Mouse (Mus musculus): ENCODE data around the gene Tango2. TPM values are rescaled to one million over a fixed set of nuclear protein-coding genes. Genes with fewer than 3 reads are reported as not detected.
A peak's percentile ranks its signal among the peaks of the same experiment; 100 is the strongest.

The Tango2 gene
- polyA plus RNA-seq, 1 experiment from 2014 or later = 28.2 TPM

DNA sequence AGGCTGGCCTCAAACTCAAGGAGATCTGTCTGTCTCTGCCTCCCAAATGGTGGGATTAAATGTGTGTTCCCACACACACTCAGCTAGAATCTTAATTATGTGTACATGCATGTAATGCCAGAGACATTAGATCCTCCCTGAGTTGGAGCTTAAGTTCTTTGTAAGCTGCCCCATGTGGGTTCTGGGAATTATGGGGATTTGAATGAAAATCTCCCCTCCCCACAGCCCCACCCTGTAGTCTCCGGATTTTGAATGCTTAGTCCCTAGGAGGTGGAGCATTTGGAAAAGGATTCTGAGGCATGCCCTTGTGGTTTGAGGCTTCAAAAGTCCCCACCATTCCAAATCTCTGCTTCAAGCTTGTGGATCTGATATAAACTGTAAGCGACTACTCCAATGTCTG, 72.7 kb downstream of the Tango2 start:
- H3K27me3 ChIP-seq (replicated peaks; ENCODE audit: control insufficient read depth, insufficient read depth, low read length) = no peaks in the 10 kb centered on the region
- H3K36me3 ChIP-seq (ENCODE audit: control insufficient read depth, insufficient read depth, low read length) = peaks cover 94% of the 10 kb centered on the region
- H3K9ac ChIP-seq (ENCODE audit: low read depth, low read length) = no peak overlapping the region
- no peak overlapping the region for H3K4me2 ChIP-seq (ENCODE audit: low read depth, low read length)
- H3K9me3 ChIP-seq (ENCODE audit: control insufficient read depth, low read length) = no peaks in the 10 kb centered on the region
- ATAC-seq (ENCODE audit: low read depth) (no peak), DNase-seq (ENCODE audit: low spot score) (no peak)
- H3K4me1 ChIP-seq (ENCODE audit: control insufficient read depth, insufficient read depth, low read length) = no peaks in the 10 kb centered on the region
- 72% methylated on average over 2 of the region's 2 CpGs for WGBS
- no peak overlapping the region for H3K27ac ChIP-seq (replicated peaks; ENCODE audit: low read depth, low read length)
- H3K4me3 ChIP-seq (ENCODE audit: low read depth, low read length) = no peak overlapping the region

DNA sequence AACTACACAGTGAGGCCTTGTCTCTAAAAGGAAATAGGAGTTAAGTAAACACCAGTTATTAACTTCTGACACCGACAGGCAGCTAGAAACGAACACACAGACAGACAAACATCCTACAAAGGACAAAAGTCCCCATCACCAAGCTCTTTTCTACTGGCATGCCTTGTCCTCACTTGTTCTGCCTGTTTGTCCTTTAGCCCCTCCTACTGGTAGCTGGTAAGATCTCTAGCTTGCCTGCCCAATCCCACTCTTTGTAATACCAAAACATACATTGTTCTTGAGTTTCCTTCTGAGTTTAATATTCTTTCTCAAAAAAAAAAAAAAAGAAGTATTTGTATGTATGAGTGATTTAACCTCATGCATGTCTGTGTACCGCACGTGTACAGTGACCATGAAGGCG, 79.7 kb downstream of the Tango2 start:
- Histone ChIP-seq H3K36me3 (ENCODE audit: control insufficient read depth, insufficient read depth, low read length) (peaks cover 94% of the 10 kb centered on the region), H3K27me3 (replicated peaks; ENCODE audit: control insufficient read depth, insufficient read depth, low read length) (no peaks in the 10 kb centered on the region), H3K4me3 (ENCODE audit: low read depth, low read length) (no peak overlapping the region), H3K9ac (ENCODE audit: low read depth, low read length) (no peak overlapping the region), H3K9me3 (ENCODE audit: control insufficient read depth, low read length) (no peaks in the 10 kb centered on the region), H3K4me2 (ENCODE audit: low read depth, low read length) (no peak overlapping the region), H3K27ac (replicated peaks; ENCODE audit: low read depth, low read length) (no peak overlapping the region), H3K4me1 (ENCODE audit: control insufficient read depth, insufficient read depth, low read length) (no peaks in the 10 kb centered on the region)
- ATAC-seq (ENCODE audit: low read depth) = no peak
- WGBS = 92% methylated on average over 5 of the region's 5 CpGs
- no peak for DNase-seq (ENCODE audit: low spot score)

DNA sequence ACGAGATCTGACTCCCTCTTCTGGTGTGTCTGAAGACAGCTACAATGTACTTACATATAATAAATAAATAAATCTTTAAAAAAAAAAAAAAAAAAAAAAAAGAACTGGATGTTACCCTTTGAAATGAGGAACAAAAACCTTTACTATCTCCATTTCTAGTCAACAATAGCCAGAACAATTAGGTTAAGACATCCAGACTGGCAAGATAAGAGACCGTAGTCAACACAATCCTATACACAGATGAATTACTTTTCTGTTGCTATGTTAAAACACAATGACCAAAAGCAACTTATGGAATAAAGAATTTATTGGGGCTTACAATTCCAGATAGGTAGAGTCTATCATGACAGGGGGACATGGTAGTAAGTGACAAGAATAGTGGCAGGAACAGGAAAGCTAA, 82.9 kb downstream of the Tango2 start:
- Histone ChIP-seq H3K4me2 (ENCODE audit: low read depth, low read length) (no peak overlapping the region), H3K9me3 (ENCODE audit: control insufficient read depth, low read length) (no peaks in the 10 kb centered on the region), H3K27ac (replicated peaks; ENCODE audit: low read depth, low read length) (no peak overlapping the region), H3K4me3 (ENCODE audit: low read depth, low read length) (no peak overlapping the region), H3K9ac (ENCODE audit: low read depth, low read length) (no peak overlapping the region), H3K36me3 (ENCODE audit: control insufficient read depth, insufficient read depth, low read length) (peaks cover 93% of the 10 kb centered on the region), H3K4me1 (ENCODE audit: control insufficient read depth, insufficient read depth, low read length) (no peaks in the 10 kb centered on the region), H3K27me3 (replicated peaks; ENCODE audit: control insufficient read depth, insufficient read depth, low read length) (no peaks in the 10 kb centered on the region)
- 81% methylated on average over 2 of the region's 2 CpGs for WGBS
- ATAC-seq (ENCODE audit: low read depth) (no peak), DNase-seq (ENCODE audit: low spot score) (no peak)

DNA sequence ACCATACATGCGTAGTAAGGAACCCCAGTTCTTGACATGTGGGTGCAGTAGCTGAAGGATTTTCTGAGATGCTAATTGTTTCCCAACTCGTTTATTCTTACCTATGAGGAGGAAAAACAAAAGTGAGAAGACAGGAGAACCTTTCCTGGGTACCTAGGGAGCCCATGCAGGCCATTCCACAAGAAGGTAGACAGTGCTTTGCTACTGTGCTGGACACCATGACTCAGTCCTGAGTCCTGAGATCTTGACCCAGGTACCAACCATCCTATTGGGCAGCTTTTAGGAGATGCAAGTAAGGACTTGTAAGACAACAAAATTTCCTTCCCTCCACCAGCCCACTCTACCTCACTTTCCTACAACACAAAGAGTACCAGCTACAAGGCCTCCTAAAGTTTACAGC, 89.7 kb downstream of the Tango2 start, which contains the start of gene Gm49776:
Gene Gm49776, minus strand, starts transcription at position 101 of the 400 bp plus-strand sequence.
- DNase-seq (ENCODE audit: low spot score) (no peak), ATAC-seq (ENCODE audit: low read depth) (no peak)
- H3K9me3 ChIP-seq (ENCODE audit: control insufficient read depth, low read length) = no peaks in the 10 kb centered on the region
- no peaks in the 10 kb centered on the region for H3K27me3 ChIP-seq (replicated peaks; ENCODE audit: control insufficient read depth, insufficient read depth, low read length)
- H3K4me2 ChIP-seq (ENCODE audit: low read depth, low read length) = no peak within 1 kb of the TSS
- H3K4me1 ChIP-seq (ENCODE audit: control insufficient read depth, insufficient read depth, low read length) = no peaks in the 10 kb centered on the region
- H3K36me3 ChIP-seq (ENCODE audit: control insufficient read depth, insufficient read depth, low read length) = peaks cover 96% of the 10 kb centered on the region
- H3K9ac ChIP-seq (ENCODE audit: low read depth, low read length) = no peak within 1 kb of the TSS
- H3K27ac ChIP-seq (replicated peaks; ENCODE audit: low read depth, low read length) = no peak within 1 kb of the TSS
- 98% methylated on average over 2 of the region's 2 CpGs for WGBS
- no peak within 1 kb of the TSS for H3K4me3 ChIP-seq (ENCODE audit: low read depth, low read length)

DNA sequence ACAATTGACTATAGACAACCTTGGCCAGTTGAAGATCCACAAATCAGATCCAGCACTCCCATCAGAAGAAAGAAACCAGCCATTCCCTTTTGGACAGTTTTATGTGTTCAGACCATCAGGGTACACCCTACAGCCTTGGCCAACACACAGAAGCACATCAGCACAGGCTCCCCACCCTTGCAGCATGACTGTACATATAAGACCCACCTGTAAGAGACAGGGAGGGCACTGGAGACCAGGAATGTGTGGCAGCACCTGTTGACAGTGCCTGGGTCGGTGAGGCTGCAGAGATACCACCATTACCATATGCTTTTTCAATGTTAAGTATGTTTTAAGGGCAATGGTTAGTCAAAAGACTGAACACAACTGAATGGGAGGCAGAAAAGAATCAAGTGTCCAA, 94.0 kb downstream of the Tango2 start:
- H3K27ac ChIP-seq (replicated peaks; ENCODE audit: low read depth, low read length) = no peak overlapping the region
- peaks cover 85% of the 10 kb centered on the region for H3K36me3 ChIP-seq (ENCODE audit: control insufficient read depth, insufficient read depth, low read length)
- no peak overlapping the region for H3K4me3 ChIP-seq (ENCODE audit: low read depth, low read length)
- H3K4me1 ChIP-seq (ENCODE audit: control insufficient read depth, insufficient read depth, low read length) = peaks cover 16% of the 10 kb centered on the region
- no peaks in the 10 kb centered on the region for H3K27me3 ChIP-seq (replicated peaks; ENCODE audit: control insufficient read depth, insufficient read depth, low read length)
- 82% methylated on average over 1 of the region's 1 CpGs for WGBS
- no peak overlapping the region for H3K4me2 ChIP-seq (ENCODE audit: low read depth, low read length)
- H3K9me3 ChIP-seq (ENCODE audit: control insufficient read depth, low read length) = no peaks in the 10 kb centered on the region
- DNase-seq (ENCODE audit: low spot score) (no peak), ATAC-seq (ENCODE audit: low read depth) (no peak)
- H3K9ac ChIP-seq (ENCODE audit: low read depth, low read length) = no peak overlapping the region

DNA sequence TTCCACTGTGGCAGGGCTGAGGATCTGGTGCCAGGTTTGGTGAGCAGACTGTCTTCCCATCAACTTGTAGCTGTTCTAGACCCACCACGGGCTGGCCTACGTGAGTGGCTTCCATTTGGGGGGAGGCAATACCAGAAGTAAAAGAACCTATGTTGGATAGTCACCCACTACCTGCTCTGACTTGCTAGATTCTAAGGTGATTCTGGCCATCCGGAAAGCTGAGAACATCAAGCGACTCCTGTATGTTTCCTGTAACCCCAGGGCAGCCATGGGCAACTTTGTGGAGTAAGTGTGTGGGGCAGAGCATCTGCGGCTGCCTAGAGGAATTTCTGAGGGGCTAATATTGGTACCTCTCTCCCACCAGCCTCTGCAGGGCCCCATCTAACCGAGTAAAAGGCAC, 95.2 kb downstream of the Tango2 start:
- Histone ChIP-seq H3K27ac (replicated peaks; ENCODE audit: low read depth, low read length) (no peak overlapping the region), H3K9me3 (ENCODE audit: control insufficient read depth, low read length) (no peaks in the 10 kb centered on the region), H3K4me2 (ENCODE audit: low read depth, low read length) (no peak overlapping the region), H3K4me3 (ENCODE audit: low read depth, low read length) (no peak overlapping the region), H3K36me3 (ENCODE audit: control insufficient read depth, insufficient read depth, low read length) (peaks cover 76% of the 10 kb centered on the region), H3K27me3 (replicated peaks; ENCODE audit: control insufficient read depth, insufficient read depth, low read length) (no peaks in the 10 kb centered on the region), H3K9ac (ENCODE audit: low read depth, low read length) (no peak overlapping the region), H3K4me1 (ENCODE audit: control insufficient read depth, insufficient read depth, low read length) (peaks cover 16% of the 10 kb centered on the region)
- 91% methylated on average over 6 of the region's 6 CpGs for WGBS
- ATAC-seq (ENCODE audit: low read depth) (no peak), DNase-seq (ENCODE audit: low spot score) (no peak)

DNA sequence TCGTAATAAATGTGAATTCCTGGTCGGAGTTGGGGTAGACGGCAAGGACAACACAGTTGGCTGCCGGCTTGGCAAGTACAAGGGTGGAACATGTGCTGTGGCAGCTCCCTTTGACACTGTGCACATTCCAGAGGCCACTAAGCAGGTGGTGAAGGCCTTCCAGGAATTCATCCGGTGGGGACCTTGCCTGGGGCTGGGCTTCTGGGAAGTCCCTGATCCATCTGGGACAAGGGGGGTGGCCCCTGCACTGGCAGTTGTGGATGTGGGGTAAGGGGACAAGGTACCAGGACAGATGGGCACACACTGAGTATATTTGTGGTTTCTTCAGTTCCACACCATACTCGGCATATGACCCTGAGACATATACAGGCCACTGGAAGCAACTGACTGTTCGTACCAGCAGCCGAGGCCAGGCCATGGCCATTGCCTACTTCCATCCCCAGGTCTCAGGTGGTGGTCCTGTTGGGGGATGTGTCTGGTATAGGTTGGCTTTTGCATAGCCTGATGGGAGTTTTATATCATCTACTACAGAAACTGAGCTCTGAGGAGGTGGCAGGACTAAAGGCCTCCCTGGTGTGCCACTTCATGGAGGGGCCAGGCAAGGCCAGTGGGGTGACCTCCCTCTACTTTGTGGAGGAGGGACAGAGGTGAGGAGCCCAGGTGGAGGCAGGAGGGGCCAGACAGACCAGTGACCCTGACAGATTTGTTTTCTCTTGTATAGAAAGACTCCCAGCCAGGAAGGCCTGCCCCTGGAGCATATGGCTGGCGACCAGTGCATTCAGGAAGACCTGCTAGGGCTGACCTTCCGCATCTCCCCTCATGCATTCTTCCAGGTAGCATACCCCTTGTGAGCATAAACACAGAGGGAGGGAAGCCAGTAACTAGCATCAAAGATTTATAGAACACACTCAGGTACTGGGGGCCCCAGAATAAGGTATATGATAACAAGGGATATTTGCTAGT, 96.8 kb downstream of the Tango2 start:
- H3K4me3 ChIP-seq (ENCODE audit: low read depth, low read length) = peak overlapping the region; percentile 85
- H3K27ac ChIP-seq (replicated peaks; ENCODE audit: low read depth, low read length) = no peak overlapping the region
- DNase-seq (ENCODE audit: low spot score) = peak; percentile 29
- H3K4me2 ChIP-seq (ENCODE audit: low read depth, low read length) = peak overlapping the region; percentile 88
- no peaks in the 10 kb centered on the region for H3K27me3 ChIP-seq (replicated peaks; ENCODE audit: control insufficient read depth, insufficient read depth, low read length)
- 65% methylated on average over 10 of the region's 10 CpGs for WGBS
- H3K9me3 ChIP-seq (ENCODE audit: control insufficient read depth, low read length) = no peaks in the 10 kb centered on the region
- peaks cover 30% of the 10 kb centered on the region for H3K4me1 ChIP-seq (ENCODE audit: control insufficient read depth, insufficient read depth, low read length)
- no peak for ATAC-seq (ENCODE audit: low read depth)
- peak overlapping the region; percentile 93 for H3K9ac ChIP-seq (ENCODE audit: low read depth, low read length)
- peaks cover 70% of the 10 kb centered on the region for H3K36me3 ChIP-seq (ENCODE audit: control insufficient read depth, insufficient read depth, low read length)
